ENCODE assay signal across 17 mouse cellular contexts in genomic region chr1:91482616-91483211, GRCm38 (mm10). TPM values are rescaled to one million over a fixed set of nuclear protein-coding genes. Genes with fewer than 3 reads are reported as not detected.
A peak's percentile ranks its signal among the peaks of the same experiment; 100 is the strongest.
DNase-seq lines count a peak whose midpoint lies in the region; ATAC-seq and TF ChIP-seq lines count a peak whose summit lies in the region.
"Had no signal": no experiment of that assay in that cellular context is flagged by ENCODE, and none has a peak within 500 bp of the region (broad histone marks: within the 10 kb centered on the region; RNA-seq: fewer than 3 reads in every experiment).

No protein-coding gene starts in this region.

- DNase-seq in adrenal gland, postnatal 10 days, result peak; percentile 31
- DNase-seq in adrenal gland, adult 8-10 months, result no peak
- DNase-seq in limb, embryonic 14.5 days (ENCODE audit: low spot score), result no peak
- DNase-seq in limb, embryonic 10.5 days (ENCODE audit: low spot score), result no peak
- no peak for DNase-seq in lung, adult 2 months
- no peak for DNase-seq in liver, postnatal 0 days
- DNase-seq in spleen, adult 12 weeks (ENCODE audit: low spot score), result no peak

- H3K4me1 ChIP-seq in limb, embryonic 14.5 days (ENCODE audit: control insufficient read depth, insufficient read depth, low read length), result no peaks in the 10 kb centered on the region
- H3K4me1 ChIP-seq in limb, embryonic 10.5 days, result no peaks in the 10 kb centered on the region
- peaks cover 3% of the 10 kb centered on the region; the same call in 1 of the 2 replicates for H3K4me1 ChIP-seq in lung, embryonic 16.5 days (replicated peaks; ENCODE audit: control insufficient read depth, insufficient read depth, low read length)
- peaks cover 5% of the 10 kb centered on the region; the same call in 1 of the 2 replicates for H3K4me1 ChIP-seq in lung, adult 2 months (ENCODE audit: control insufficient read depth, insufficient read depth, low read length)
- peaks cover 3% of the 10 kb centered on the region; the same call in 1 of the 2 replicates for H3K4me1 ChIP-seq in liver, postnatal 0 days (ENCODE audit: insufficient read depth)
- H3K4me1 ChIP-seq: hindbrain, embryonic 12.5 days; limb, embryonic 12.5 days had no signal

- no peaks in the 10 kb centered on the region for H3K36me3 ChIP-seq in limb, embryonic 14.5 days (ENCODE audit: control insufficient read depth, insufficient read depth, low read length)
- H3K36me3 ChIP-seq in limb, embryonic 10.5 days, result no peaks in the 10 kb centered on the region
- no peaks in the 10 kb centered on the region for H3K36me3 ChIP-seq in lung, embryonic 16.5 days (ENCODE audit: control insufficient read depth, insufficient read depth, low read length)
- H3K36me3 ChIP-seq in liver, postnatal 0 days (replicated peaks; ENCODE audit: insufficient read depth, low read length), result no peaks in the 10 kb centered on the region
- H3K36me3 ChIP-seq: hindbrain, embryonic 12.5 days; limb, embryonic 12.5 days had no signal

- no peaks in the 10 kb centered on the region for H3K27me3 ChIP-seq in limb, embryonic 14.5 days (ENCODE audit: control insufficient read depth, insufficient read depth, low read length)
- H3K27me3 ChIP-seq in limb, embryonic 10.5 days (ENCODE audit: low read depth, poor library complexity, severe bottlenecking), result no peaks in the 10 kb centered on the region
- H3K27me3 ChIP-seq in lung, embryonic 16.5 days (ENCODE audit: control insufficient read depth, insufficient read depth, low read depth, low read length), result no peaks in the 10 kb centered on the region
- no peaks in the 10 kb centered on the region for H3K27me3 ChIP-seq in liver, postnatal 0 days (ENCODE audit: insufficient read depth, low read length)
- H3K27me3 ChIP-seq: hindbrain, embryonic 12.5 days; Patski had no signal

- no peak for TF ChIP-seq EP300 in liver, postnatal 0 days (IDR thresholded peaks at IDR 0.05; ENCODE audit: low read depth)

- H3K4me2 ChIP-seq in limb, embryonic 14.5 days (replicated peaks; ENCODE audit: low read depth, low read length, severe bottlenecking), result no peak overlapping the region
- H3K4me2 ChIP-seq in lung, embryonic 16.5 days (ENCODE audit: low read depth, low read length), result no peak overlapping the region
- H3K4me2 ChIP-seq in liver, postnatal 0 days (ENCODE audit: low read depth, low read length), result no peak overlapping the region
- H3K4me2 ChIP-seq: hindbrain, embryonic 12.5 days; limb, embryonic 12.5 days; lung, embryonic 14.5 days; midbrain, embryonic 11.5 days had no signal

- 0 out of 2 replicates have a peak overlapping the region, but pooled peaks have one; percentile 28 for H3K27ac ChIP-seq in limb, embryonic 14.5 days (replicated peaks; ENCODE audit: low read depth, low read length)
- H3K27ac ChIP-seq in limb, embryonic 10.5 days, result no peak overlapping the region
- no peak overlapping the region for H3K27ac ChIP-seq in lung, embryonic 16.5 days (ENCODE audit: low read length)
- H3K27ac ChIP-seq in liver, postnatal 0 days (ENCODE audit: low read depth), result peak overlapping the region; percentile 57; the same call in 1 of the 2 replicates
- H3K27ac ChIP-seq: hindbrain, embryonic 12.5 days; hindbrain, postnatal 0 days; limb, embryonic 12.5 days had no signal

- no peak for ATAC-seq in limb, embryonic 14.5 days (ENCODE audit: low FRiP score, low read depth)
- ATAC-seq in lung, embryonic 16.5 days (ENCODE audit: low read depth), result 0 out of 2 replicates have a peak, but pooled peaks have one; percentile 36
- peak; percentile 54; the same call in 1 of the 2 replicates for ATAC-seq in liver, postnatal 0 days
- ATAC-seq: forebrain, embryonic 16.5 days; midbrain, embryonic 16.5 days; Patski had no signal

- WGBS in limb, embryonic 14.5 days, result 73% methylated on average over 7 of the region's 7 CpGs
- WGBS in limb, embryonic 10.5 days, result 82% methylated on average over 7 of the region's 7 CpGs
- 53% methylated on average over 7 of the region's 7 CpGs for WGBS in lung, embryonic 16.5 days
- 56% methylated on average over 7 of the region's 7 CpGs for WGBS in lung, adult 2 months
- 47% methylated on average over 7 of the region's 7 CpGs for WGBS in liver, postnatal 0 days (ENCODE audit: insufficient replicate concordance)

- H3K9me3 ChIP-seq in limb, embryonic 14.5 days (ENCODE audit: control insufficient read depth, low read length), result no peaks in the 10 kb centered on the region
- H3K9me3 ChIP-seq in limb, embryonic 10.5 days (replicated peaks), result no peaks in the 10 kb centered on the region
- no peaks in the 10 kb centered on the region for H3K9me3 ChIP-seq in lung, embryonic 16.5 days (ENCODE audit: control insufficient read depth, low read length)
- H3K9me3 ChIP-seq in liver, postnatal 0 days (ENCODE audit: low read length), result no peaks in the 10 kb centered on the region

- no peak overlapping the region for H3K9ac ChIP-seq in limb, embryonic 14.5 days (ENCODE audit: low read depth, low read length, severe bottlenecking)
- H3K9ac ChIP-seq in lung, embryonic 16.5 days (ENCODE audit: low read length), result no peak overlapping the region
- H3K9ac ChIP-seq in liver, postnatal 0 days (replicated peaks), result no peak overlapping the region
- H3K9ac ChIP-seq: hindbrain, embryonic 12.5 days; lung, embryonic 14.5 days had no signal

- no peak overlapping the region for H3K4me3 ChIP-seq in limb, embryonic 14.5 days (replicated peaks; ENCODE audit: low read length)
- no peak overlapping the region for H3K4me3 ChIP-seq in limb, embryonic 10.5 days
- no peak overlapping the region for H3K4me3 ChIP-seq in lung, embryonic 16.5 days (ENCODE audit: low read length)
- H3K4me3 ChIP-seq in lung, adult 2 months (replicated peaks; ENCODE audit: extremely low read depth, low read depth, low read length), result no peak overlapping the region
- no peak overlapping the region for H3K4me3 ChIP-seq in liver, postnatal 0 days (ENCODE audit: low read depth, low read length)
- H3K4me3 ChIP-seq: erythroblast, embryonic 14.5 days; hindbrain, embryonic 12.5 days; limb, embryonic 12.5 days had no signal

- TF ChIP-seq POLR2A in limb, embryonic 14.5 days (IDR thresholded peaks at IDR 0.05; ENCODE audit: borderline replicate concordance, extremely low read depth, insufficient read depth, insufficient read length), result no peak
- no peak for TF ChIP-seq POLR2A in lung, adult 2 months (IDR thresholded peaks at IDR 0.05; ENCODE audit: borderline replicate concordance, extremely low read depth, low read depth, low read length)

- no peak for TF ChIP-seq CTCF in lung, adult 2 months (IDR thresholded peaks at IDR 0.05; ENCODE audit: insufficient read depth, low read length)
- no peak for TF ChIP-seq CTCF in liver, postnatal 0 days (IDR thresholded peaks at IDR 0.05; ENCODE audit: low read depth)

RNA-seq across cellular contexts. Expression of gene Traf3ip1, which starts 11.7 kb away (rescaled TPM):
- 1 to 10 TPM; 8.0 to 9.1 TPM for total RNA-seq in adrenal gland, postnatal 10 days (2021)
- total RNA-seq in adrenal gland, adult 8-10 months (2022), result 10 to 100 TPM; 11.4 to 15.7 (median 12.9) TPM
- 14.2 and 16.7 TPM in 2 replicates for polyA plus RNA-seq in limb, embryonic 14.5 days (2012; rRNA removed)
- 5.1 and 6.2 TPM in 2 replicates for polyA plus RNA-seq in limb, embryonic 14.5 days (2014; fragmentation: Nextera tagmentation; extraction: Ambion mirVana)
- 12.5 and 12.9 TPM in 2 replicates for polyA plus RNA-seq in limb, embryonic 10.5 days (2016; fragmentation: Nextera tagmentation; extraction: Ambion mirVana)
- 12.8 and 13.0 TPM in 2 replicates for polyA plus RNA-seq in lung, embryonic 16.5 days (2015; fragmentation: Nextera tagmentation; extraction: Ambion mirVana)
- polyA plus RNA-seq in lung, adult 2 months (2012; rRNA removed), result 16.1 and 20.2 TPM in 2 replicates
- polyA plus RNA-seq in liver, postnatal 0 days (2015; fragmentation: Nextera tagmentation; extraction: Ambion mirVana), result 2.2 and 2.5 TPM in 2 replicates

RNA-seq across cellular contexts. Expression of gene Per2, which starts 23.6 kb away (rescaled TPM):
- total RNA-seq in adrenal gland, postnatal 10 days (2021), result 10 to 100 TPM; 15.6 to 37.9 TPM
- 10 to 100 TPM; 42.5 to 75.0 (median 45.4) TPM for total RNA-seq in adrenal gland, adult 8-10 months (2022)
- 8.3 and 10.5 TPM in 2 replicates for polyA plus RNA-seq in limb, embryonic 14.5 days (2012; rRNA removed)
- 4.0 and 4.2 TPM in 2 replicates for polyA plus RNA-seq in limb, embryonic 14.5 days (2014; fragmentation: Nextera tagmentation; extraction: Ambion mirVana)
- polyA plus RNA-seq in limb, embryonic 10.5 days (2016; fragmentation: Nextera tagmentation; extraction: Ambion mirVana), result 1.8 and 2.4 TPM in 2 replicates
- 10.7 and 12.2 TPM in 2 replicates for polyA plus RNA-seq in lung, embryonic 16.5 days (2015; fragmentation: Nextera tagmentation; extraction: Ambion mirVana)
- polyA plus RNA-seq in lung, adult 2 months (2012; rRNA removed), result 6.9 and 21.0 TPM in 2 replicates
- polyA plus RNA-seq in liver, postnatal 0 days (2015; fragmentation: Nextera tagmentation; extraction: Ambion mirVana), result 2.4 and 2.5 TPM in 2 replicates

RNA-seq across cellular contexts. Expression of gene Asb1, which starts 57.6 kb away (rescaled TPM):
- total RNA-seq in adrenal gland, postnatal 10 days (2021), result 10 to 100 TPM; 18.3 to 19.9 TPM
- 10 to 100 TPM; 22.5 to 25.4 (median 23.4) TPM for total RNA-seq in adrenal gland, adult 8-10 months (2022)
- polyA plus RNA-seq in limb, embryonic 14.5 days (2012; rRNA removed), result 8.1 and 8.5 TPM in 2 replicates
- 7.3 and 8.5 TPM in 2 replicates for polyA plus RNA-seq in limb, embryonic 14.5 days (2014; fragmentation: Nextera tagmentation; extraction: Ambion mirVana)
- 6.2 and 6.5 TPM in 2 replicates for polyA plus RNA-seq in limb, embryonic 10.5 days (2016; fragmentation: Nextera tagmentation; extraction: Ambion mirVana)
- 5.8 and 6.0 TPM in 2 replicates for polyA plus RNA-seq in lung, embryonic 16.5 days (2015; fragmentation: Nextera tagmentation; extraction: Ambion mirVana)
- 8.7 and 10.9 TPM in 2 replicates for polyA plus RNA-seq in lung, adult 2 months (2012; rRNA removed)
- polyA plus RNA-seq in liver, postnatal 0 days (2015; fragmentation: Nextera tagmentation; extraction: Ambion mirVana), result 4.6 and 4.8 TPM in 2 replicates

Comparison
In these comparisons a context has a peak if more than half of its experiments do, and no peak if none do; other contexts are left out.
1. H3K27ac ChIP-seq: peak in limb, embryonic 14.5 days (single experiment) and liver, postnatal 0 days (single experiment); none in limb, embryonic 10.5 days (single experiment) and lung, embryonic 16.5 days (single experiment).